Mouse (Mus musculus): ENCODE results near the gene Smim26.
A peak's percentile ranks its signal among the peaks of the same experiment; 100 is the strongest.
"Not testable (repeated sequence)": the region's sequence is repeated elsewhere in the genome, so short reads cannot be mapped to it uniquely, and the experiment has no call there.

DNA sequence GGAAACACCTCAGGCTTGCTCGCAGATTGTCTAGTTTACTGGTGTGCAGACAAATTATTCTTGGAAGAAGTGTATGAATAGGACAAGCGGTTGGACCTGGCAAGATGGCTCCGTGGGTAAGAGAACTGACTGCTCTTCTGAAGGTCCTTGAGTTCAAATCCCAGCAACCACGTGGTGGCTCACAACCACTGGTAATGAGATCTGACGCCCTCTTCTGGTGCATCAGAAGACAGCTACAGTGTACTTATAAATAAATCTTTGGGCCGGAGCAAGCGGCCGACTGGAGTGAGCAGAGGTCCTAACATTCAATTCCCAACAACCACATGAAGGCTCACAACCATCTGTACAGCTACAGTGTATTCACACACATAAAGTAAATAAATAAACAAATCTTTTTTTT is 818 bp upstream of the Smim26 start:
- TF ChIP-seq EP300 (optimal IDR thresholded peaks at IDR 0.05), result not testable (repeated sequence)
- peak; percentile 26 for TF ChIP-seq CTCF (IDR thresholded peaks at IDR 0.05; ENCODE audit: low read depth)

Measured in stomach, postnatal 0 days (tissue).